Mouse (Mus musculus) embryonic facial prominence, embryonic 11.5 days (tissue): ENCODE results near the gene Rab11fip3. TPM values are rescaled to one million over a fixed set of nuclear protein-coding genes. Genes with fewer than 3 reads are reported as not detected.

ENCODE experiments used
- ATAC-seq: fragments of 200-750 bp; cut with Nextera tagmentation; replicated peaks from 2 replicates; pipeline ENCODE4 v1.8.0; 2017; ENCODE audit warnings: low read depth; ENCODE audit not compliant: insufficient number of reproducible peaks, low FRiP score, low TSS enrichment
- DNase-seq: peaks from one replicate; pipeline ENCODE4 v3.0.0-alpha.2; 2015; ENCODE audit warnings: low spot score
- H3K27ac ChIP-seq: fragments of 300-500 bp; sonication (generic); replicated peaks from 2 replicates; pipeline ENCODE4 v1.5.1; 2014; ENCODE audit warnings: mild to moderate bottlenecking, low read depth, low read length, control low read depth
- H3K27me3 ChIP-seq: fragments of 300-500 bp; sonication (generic); 2 replicates; pipeline ENCODE4 v1.6.1; 2014; ENCODE audit warnings: mild to moderate bottlenecking, low read length, moderate library complexity, mixed read lengths; ENCODE audit not compliant: control insufficient read depth, insufficient read depth
- H3K36me3 ChIP-seq: fragments of 300-500 bp; sonication (generic); replicated peaks from 2 replicates; pipeline ENCODE4 v1.6.1; 2014; ENCODE audit warnings: low read depth, mild to moderate bottlenecking, low read length, moderate library complexity, mixed read lengths; ENCODE audit not compliant: control insufficient read depth, insufficient read depth
- H3K4me1 ChIP-seq: fragments of 300-500 bp; sonication (generic); 2 replicates; pipeline ENCODE4 v1.6.1; 2014; ENCODE audit warnings: low read length, mixed read lengths; ENCODE audit not compliant: control insufficient read depth, insufficient read depth
- H3K4me2 ChIP-seq: fragments of 300-500 bp; sonication (generic); 2 replicates; pipeline ENCODE4 v1.6.1; 2014; ENCODE audit warnings: low read depth, mild to moderate bottlenecking, control low read depth, low read length, moderate library complexity
- H3K4me3 ChIP-seq: fragments of 300-500 bp; sonication (generic); 2 replicates; pipeline ENCODE4 v1.5.1; 2014; ENCODE audit warnings: low read depth, low read length, control low read depth
- H3K9ac ChIP-seq: fragments of 300-500 bp; sonication (generic); replicated peaks from 2 replicates; pipeline ENCODE4 v1.6.1; 2014; ENCODE audit warnings: mild to moderate bottlenecking, control low read depth, low read length
- H3K9me3 ChIP-seq: fragments of 300-500 bp; sonication (generic); replicated peaks from 2 replicates; pipeline ENCODE4 v1.6.1; 2016; ENCODE audit warnings: mild to moderate bottlenecking, low read length, inconsistent platforms, mixed read lengths; ENCODE audit not compliant: control insufficient read depth
- WGBS: fragments of 180-500 bp; shearing (Covaris S2); extraction: QIAGEN DNeasy Blood & Tissue Kit; methylation state at CpG from one replicate; pipeline ENCODE4 v1.1.7; 2014; 5-methylcytosine and 5-hydroxymethylcytosine counted together
- polyA plus RNA-seq: library from polyadenylated mRNA; unstranded; fragments of >200 nt; fragmentation: Nextera tagmentation; extraction: Ambion mirVana; gene quantifications from 2 replicates; pipeline ENCODE4 v1.2.1, GENCODE M21; 2014

The Rab11fip3 gene
- polyA plus RNA-seq, 1 experiment from 2014 or later, result 12.9 TPM

DNA sequence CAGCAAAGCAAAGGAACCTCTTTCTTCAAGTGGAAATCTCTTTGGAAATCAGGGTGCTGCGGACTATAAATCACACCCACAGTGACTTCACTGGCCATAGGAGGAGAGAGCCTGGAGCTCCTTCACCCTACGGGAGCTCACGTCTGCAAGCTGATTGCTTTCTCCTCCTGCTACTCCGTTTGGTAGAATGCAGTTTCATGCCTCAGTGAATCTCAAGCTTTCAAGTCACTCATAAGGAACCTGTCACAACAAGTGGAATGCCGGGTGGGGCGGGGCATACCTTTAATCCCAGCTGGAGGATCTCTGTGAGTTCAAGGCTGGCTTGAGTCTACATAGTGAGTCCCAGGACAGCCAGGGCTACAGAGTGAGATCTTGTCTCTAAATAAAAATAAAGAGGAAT lies 14.2 kb downstream of the Rab11fip3 start:
- Histone ChIP-seq H3K9me3 (no peaks in the 10 kb centered on the region), H3K27ac (no peak overlapping the region), H3K27me3 (no peaks in the 10 kb centered on the region), H3K4me1 (0 out of 2 replicates have a peak, but pooled peaks cover 3% of the 10 kb centered on the region), H3K9ac (no peak overlapping the region), H3K4me2 (no peak overlapping the region), H3K36me3 (no peaks in the 10 kb centered on the region), H3K4me3 (no peak overlapping the region)
- no peak for DNase-seq
- 70% methylated on average over 6 of the region's 6 CpGs for WGBS
- no peak for ATAC-seq

DNA sequence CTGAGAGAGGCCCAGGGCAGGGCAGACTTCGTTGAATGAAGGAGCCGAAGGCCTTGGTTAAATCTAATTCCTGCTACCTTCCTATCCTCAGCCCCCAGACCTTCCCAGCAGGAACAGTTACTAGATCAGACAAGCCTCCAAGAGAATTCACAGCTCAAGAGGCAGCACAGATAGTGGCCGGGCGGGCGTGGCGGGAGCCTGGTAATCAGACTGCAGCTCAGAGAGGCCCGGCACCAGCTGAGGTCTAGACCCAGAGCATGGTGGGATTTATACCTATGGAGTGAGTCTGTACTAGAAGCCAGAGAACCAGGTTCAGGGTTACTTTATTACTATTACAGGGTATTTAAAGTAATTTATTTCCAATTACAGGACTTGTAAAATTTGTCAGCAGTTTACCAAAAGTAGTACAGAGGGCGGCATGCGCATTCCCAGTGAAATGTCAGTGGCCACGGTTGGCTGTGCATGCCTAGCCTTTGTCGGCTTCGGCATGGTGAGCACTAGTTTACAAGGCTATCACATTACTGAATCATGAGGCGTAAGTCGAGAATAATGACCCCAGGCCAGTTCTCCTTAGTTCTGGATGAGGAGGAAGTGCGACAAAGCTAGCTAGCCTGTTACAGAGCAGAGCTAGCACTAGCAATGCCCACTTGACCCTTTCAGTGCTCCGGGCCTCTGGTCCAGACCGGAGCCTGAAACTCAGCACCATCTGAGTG lies 15.1 kb downstream of the Rab11fip3 start:
- H3K36me3 ChIP-seq, result no peaks in the 10 kb centered on the region
- H3K4me3 ChIP-seq, result no peak overlapping the region
- no peak overlapping the region; the same call in 1 of the 2 replicates for H3K9ac ChIP-seq
- peak; percentile 39 for DNase-seq
- H3K27ac ChIP-seq, result no peak overlapping the region
- ATAC-seq, result no peak
- H3K4me1 ChIP-seq, result 0 out of 2 replicates have a peak, but pooled peaks cover 3% of the 10 kb centered on the region
- no peak overlapping the region for H3K4me2 ChIP-seq
- 59% methylated on average over 17 of the region's 17 CpGs for WGBS
- H3K27me3 ChIP-seq, result no peaks in the 10 kb centered on the region
- no peaks in the 10 kb centered on the region for H3K9me3 ChIP-seq

DNA sequence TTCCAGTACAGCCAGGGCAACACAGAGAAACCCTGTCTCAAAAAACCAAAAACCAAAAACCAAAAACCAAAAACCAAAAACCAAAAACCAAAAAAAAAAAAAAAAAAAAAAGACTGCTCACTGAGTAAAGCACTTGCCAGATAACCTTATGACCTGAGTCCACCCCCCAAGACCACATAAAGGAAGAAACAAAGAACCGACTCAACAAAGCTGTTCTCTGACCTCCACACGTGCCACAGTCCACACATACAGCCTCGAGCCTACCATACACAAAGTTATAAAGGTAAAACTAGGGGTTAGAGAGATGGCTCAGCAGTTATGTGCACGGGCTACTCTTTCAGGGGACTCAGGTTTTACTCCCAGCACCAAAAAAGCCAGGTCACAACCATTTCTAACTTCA lies 16.6 kb downstream of the Rab11fip3 start:
- Histone ChIP-seq H3K4me2 (no peak overlapping the region), H3K27ac (no peak overlapping the region), H3K9ac (no peak overlapping the region), H3K4me3 (no peak overlapping the region), H3K9me3 (no peaks in the 10 kb centered on the region), H3K4me1 (0 out of 2 replicates have a peak, but pooled peaks cover 3% of the 10 kb centered on the region), H3K36me3 (no peaks in the 10 kb centered on the region), H3K27me3 (no peaks in the 10 kb centered on the region)
- no peak for DNase-seq
- WGBS, result 91% methylated on average over 4 of the region's 4 CpGs
- no peak for ATAC-seq

DNA sequence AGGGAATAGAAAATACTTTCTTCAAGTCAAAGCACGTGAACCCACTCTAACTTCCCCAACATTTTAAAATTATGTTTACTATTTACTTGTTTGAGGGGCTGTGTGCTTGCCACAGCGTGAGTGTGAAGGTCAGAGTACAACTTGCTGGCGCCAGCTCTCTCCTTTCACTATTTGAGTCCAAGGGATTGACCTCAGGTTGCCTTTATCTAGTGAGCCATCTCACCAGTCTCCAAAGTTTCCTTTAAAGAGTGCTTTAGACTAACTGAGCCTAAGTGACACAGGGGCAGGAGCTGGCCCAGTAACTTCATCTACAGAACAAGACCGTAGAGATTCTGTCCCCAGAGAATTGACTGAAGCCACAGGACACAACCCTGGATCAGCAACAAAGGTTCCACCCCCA lies 17.3 kb downstream of the Rab11fip3 start:
- Histone ChIP-seq H3K9me3 (no peaks in the 10 kb centered on the region), H3K36me3 (no peaks in the 10 kb centered on the region), H3K27ac (no peak overlapping the region), H3K27me3 (no peaks in the 10 kb centered on the region), H3K9ac (no peak overlapping the region), H3K4me3 (no peak overlapping the region), H3K4me2 (no peak overlapping the region), H3K4me1 (0 out of 2 replicates have a peak, but pooled peaks cover 3% of the 10 kb centered on the region)
- ATAC-seq (no peak), DNase-seq (no peak)
- WGBS, result 92% methylated on average over 4 of the region's 4 CpGs

DNA sequence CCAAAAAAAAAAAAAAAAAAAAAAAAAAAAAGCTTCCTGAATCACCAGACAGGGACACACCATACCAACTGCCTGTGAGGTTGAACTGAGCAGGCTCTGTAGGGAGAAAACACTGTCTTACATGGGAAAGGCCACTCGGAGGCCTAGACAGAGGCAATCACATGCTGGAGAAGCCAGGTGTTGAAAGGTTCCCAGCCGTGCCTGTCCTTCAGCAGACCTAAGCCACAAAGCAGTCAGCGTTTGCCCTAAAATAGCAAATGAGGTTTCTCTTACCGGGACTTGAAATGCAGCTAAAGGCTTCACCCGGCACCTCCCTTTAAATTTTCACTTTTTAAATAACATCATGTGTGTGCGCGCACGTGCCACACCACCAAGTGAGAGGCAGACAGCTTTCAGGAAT lies 21.2 kb downstream of the Rab11fip3 start:
- WGBS, result 84% methylated on average over 8 of the region's 8 CpGs
- Histone ChIP-seq H3K9ac (no peak overlapping the region), H3K4me1 (no peaks in the 10 kb centered on the region), H3K36me3 (no peaks in the 10 kb centered on the region), H3K4me3 (no peak overlapping the region), H3K27me3 (no peaks in the 10 kb centered on the region), H3K27ac (no peak overlapping the region), H3K9me3 (no peaks in the 10 kb centered on the region), H3K4me2 (no peak overlapping the region)
- DNase-seq (no peak), ATAC-seq (no peak)

DNA sequence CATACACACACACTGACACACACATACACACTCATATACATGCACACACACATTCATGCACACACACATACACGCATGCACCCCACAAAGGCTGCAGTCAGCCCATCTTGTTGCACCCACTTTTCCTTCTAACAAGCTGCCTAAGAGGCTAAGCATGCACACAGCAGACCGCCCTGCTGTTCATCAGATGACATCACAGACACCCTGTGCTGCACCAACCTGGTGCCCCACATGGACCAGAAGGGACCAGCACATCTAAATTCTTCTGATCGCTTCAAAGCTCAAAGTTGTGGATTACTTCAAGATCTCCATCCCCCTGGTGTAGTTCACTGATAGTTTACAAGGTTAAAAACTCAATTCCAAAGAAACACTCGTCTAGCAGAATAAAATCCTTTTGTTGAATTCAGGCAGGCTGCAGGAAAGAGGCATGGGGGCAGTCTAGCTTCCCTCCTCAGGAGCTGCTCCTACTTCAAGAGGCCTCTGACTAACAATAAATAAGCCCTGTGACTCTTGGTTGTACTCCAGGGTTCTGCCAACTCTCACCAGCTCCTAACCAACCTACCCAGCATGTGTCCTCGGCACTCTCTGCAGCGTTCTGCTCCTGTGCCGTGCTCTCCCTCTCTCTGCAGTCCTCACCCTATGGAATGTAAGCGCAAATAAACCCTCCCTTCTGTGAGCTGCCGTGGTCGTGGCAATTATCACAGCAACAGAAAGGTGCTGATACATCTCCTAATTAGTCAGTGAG lies 22.9 kb downstream of the Rab11fip3 start:
- DNase-seq (no peak), ATAC-seq (no peak)
- no peak overlapping the region for H3K27ac ChIP-seq
- H3K27me3 ChIP-seq, result no peaks in the 10 kb centered on the region
- 68% methylated on average over 10 of the region's 10 CpGs for WGBS
- H3K4me3 ChIP-seq, result no peak overlapping the region
- H3K36me3 ChIP-seq, result no peaks in the 10 kb centered on the region
- no peak overlapping the region for H3K9ac ChIP-seq
- no peaks in the 10 kb centered on the region for H3K4me1 ChIP-seq
- H3K4me2 ChIP-seq, result no peak overlapping the region
- H3K9me3 ChIP-seq, result no peaks in the 10 kb centered on the region

DNA sequence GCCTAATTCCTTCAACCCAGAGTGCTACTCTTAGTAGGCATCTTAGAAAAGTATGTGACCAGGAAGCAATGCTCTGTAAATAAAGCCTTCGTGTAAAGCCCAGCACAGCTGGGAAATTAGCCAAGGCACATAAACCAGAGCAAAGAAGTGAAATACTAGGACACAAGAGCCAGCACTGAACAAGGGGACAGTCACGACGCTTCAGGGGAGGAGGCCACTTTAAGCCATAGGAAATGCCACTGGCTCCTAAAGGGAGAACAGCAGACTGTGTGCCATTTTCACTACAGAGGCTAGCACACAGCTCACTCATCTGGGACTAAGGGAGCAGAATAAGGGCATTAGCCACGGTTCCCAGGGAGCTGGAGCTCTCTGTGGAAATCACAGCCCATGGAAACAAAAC lies 24.1 kb downstream of the Rab11fip3 start:
- no peaks in the 10 kb centered on the region for H3K36me3 ChIP-seq
- H3K27me3 ChIP-seq, result no peaks in the 10 kb centered on the region
- WGBS, result 71% methylated on average over 4 of the region's 4 CpGs
- no peaks in the 10 kb centered on the region for H3K9me3 ChIP-seq
- no peaks in the 10 kb centered on the region for H3K4me1 ChIP-seq
- no peak overlapping the region for H3K4me3 ChIP-seq
- ATAC-seq (no peak), DNase-seq (no peak)
- H3K4me2 ChIP-seq, result no peak overlapping the region
- no peak overlapping the region for H3K27ac ChIP-seq
- no peak overlapping the region for H3K9ac ChIP-seq

DNA sequence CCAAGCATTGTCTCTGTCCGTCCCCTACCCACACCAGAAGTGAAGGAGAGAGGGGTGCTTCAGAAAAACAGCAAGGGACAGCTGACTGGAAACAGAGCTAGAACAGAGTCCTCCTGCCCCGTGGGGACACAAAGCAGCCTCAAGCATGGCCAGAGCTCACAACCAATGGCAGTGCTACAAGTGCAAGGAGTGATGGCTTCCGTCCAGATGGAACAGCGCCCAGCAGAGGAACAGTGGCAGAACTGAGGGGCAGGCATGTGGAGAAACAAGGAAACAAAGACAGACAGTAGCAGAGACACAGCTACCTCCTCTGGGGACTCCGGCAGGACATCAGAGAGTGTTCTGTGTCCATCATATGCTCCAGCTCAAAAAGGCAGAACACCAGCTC lies 26.1 kb downstream of the Rab11fip3 start:
- Histone ChIP-seq H3K9ac (no peak overlapping the region), H3K4me2 (no peak overlapping the region), H3K9me3 (no peaks in the 10 kb centered on the region), H3K4me3 (no peak overlapping the region), H3K27me3 (no peaks in the 10 kb centered on the region), H3K36me3 (no peaks in the 10 kb centered on the region), H3K27ac (no peak overlapping the region), H3K4me1 (no peaks in the 10 kb centered on the region)
- 76% methylated on average over 5 of the region's 5 CpGs for WGBS
- DNase-seq, result no peak
- ATAC-seq, result no peak
